Mouse (Mus musculus): ENCODE data around the gene Olfr1120. TPM values are rescaled to one million over a fixed set of nuclear protein-coding genes. Genes with fewer than 3 reads are reported as not detected.

The Olfr1120 gene
- polyA plus RNA-seq, 1 experiment from 2014 or later, result not detected

Other genes with a start within 250 kb of the Olfr1120 start
- not detected in 2 replicates for gene Olfr259, start 240.2 kb upstream of the Olfr1120 start, polyA plus RNA-seq (2014; fragmentation: Nextera tagmentation; extraction: Ambion mirVana)
- not detected in 2 replicates for gene Olfr1110, start 214.5 kb upstream of the Olfr1120 start, polyA plus RNA-seq (2014; fragmentation: Nextera tagmentation; extraction: Ambion mirVana)
- not detected in 2 replicates for gene Olfr1111, start 202.2 kb upstream of the Olfr1120 start, polyA plus RNA-seq (2014; fragmentation: Nextera tagmentation; extraction: Ambion mirVana)
- gene Olfr1112, start 167.0 kb upstream of the Olfr1120 start, polyA plus RNA-seq (2014; fragmentation: Nextera tagmentation; extraction: Ambion mirVana), result not detected in 2 replicates
- not detected in 2 replicates for gene Olfr1113, start 145.8 kb upstream of the Olfr1120 start, polyA plus RNA-seq (2014; fragmentation: Nextera tagmentation; extraction: Ambion mirVana)
- not detected in 2 replicates for gene Olfr1115, start 106.8 kb upstream of the Olfr1120 start, polyA plus RNA-seq (2014; fragmentation: Nextera tagmentation; extraction: Ambion mirVana)
- not detected in 2 replicates for gene Olfr1116, start 87.3 kb upstream of the Olfr1120 start, polyA plus RNA-seq (2014; fragmentation: Nextera tagmentation; extraction: Ambion mirVana)
- not detected in 2 replicates for gene Olfr1118, start 47.2 kb upstream of the Olfr1120 start, polyA plus RNA-seq (2014; fragmentation: Nextera tagmentation; extraction: Ambion mirVana)
- gene Olfr1121, start 15.1 kb downstream of the Olfr1120 start, polyA plus RNA-seq (2014; fragmentation: Nextera tagmentation; extraction: Ambion mirVana), result not detected in 2 replicates
- gene Olfr1122, start 31.0 kb downstream of the Olfr1120 start, polyA plus RNA-seq (2014; fragmentation: Nextera tagmentation; extraction: Ambion mirVana), result not detected in 2 replicates
- not detected in 2 replicates for gene Olfr1123, start 61.8 kb downstream of the Olfr1120 start, polyA plus RNA-seq (2014; fragmentation: Nextera tagmentation; extraction: Ambion mirVana)
- not detected in 2 replicates for gene Olfr1124, start 75.5 kb downstream of the Olfr1120 start, polyA plus RNA-seq (2014; fragmentation: Nextera tagmentation; extraction: Ambion mirVana)
- gene Olfr1126, start 99.1 kb downstream of the Olfr1120 start, polyA plus RNA-seq (2014; fragmentation: Nextera tagmentation; extraction: Ambion mirVana), result not detected in 2 replicates
- gene Pramel7, start 142.3 kb downstream of the Olfr1120 start, polyA plus RNA-seq (2014; fragmentation: Nextera tagmentation; extraction: Ambion mirVana), result not detected in 2 replicates
- gene Pramel6, start 151.8 kb downstream of the Olfr1120 start, polyA plus RNA-seq (2014; fragmentation: Nextera tagmentation; extraction: Ambion mirVana), result not detected in 2 replicates
- gene Olfr153, start 177.0 kb downstream of the Olfr1120 start, polyA plus RNA-seq (2014; fragmentation: Nextera tagmentation; extraction: Ambion mirVana), result not detected in 2 replicates
- not detected in 2 replicates for gene Olfr1128, start 190.7 kb downstream of the Olfr1120 start, polyA plus RNA-seq (2014; fragmentation: Nextera tagmentation; extraction: Ambion mirVana)
- not detected in 2 replicates for gene Olfr1129, start 219.1 kb downstream of the Olfr1120 start, polyA plus RNA-seq (2014; fragmentation: Nextera tagmentation; extraction: Ambion mirVana)

All from limb, embryonic 11.5 days (tissue).